Mouse (Mus musculus) bone marrow macrophage, adult 2 months (primary cell): Measurements from ENCODE around the gene Fanci.

Source experiments
- CTCF ChIP-seq: IDR thresholded peaks from 2 replicates; pipeline ENCODE4 v1.5.1; 2012; ENCODE audit warnings: low read depth, mild to moderate bottlenecking, low read length, moderate library complexity
- POLR2A ChIP-seq: IDR thresholded peaks from 2 replicates; pipeline ENCODE4 v1.6.1; 2012; ENCODE audit warnings: mild to moderate bottlenecking, low read depth, low read length, borderline replicate concordance

GRCm38 (mm10) chr7:79422876-79423275 is 31.1 kb downstream of the Fanci start:
- no peak for TF ChIP-seq CTCF
- TF ChIP-seq POLR2A, result no peak
